Mouse (Mus musculus): ENCODE data around the gene Nfatc3. TPM values are rescaled to one million over a fixed set of nuclear protein-coding genes. Genes with fewer than 3 reads are reported as not detected.

The Nfatc3 gene
- polyA plus RNA-seq, 2 experiments = 7.8 to 27.2 TPM

DNA sequence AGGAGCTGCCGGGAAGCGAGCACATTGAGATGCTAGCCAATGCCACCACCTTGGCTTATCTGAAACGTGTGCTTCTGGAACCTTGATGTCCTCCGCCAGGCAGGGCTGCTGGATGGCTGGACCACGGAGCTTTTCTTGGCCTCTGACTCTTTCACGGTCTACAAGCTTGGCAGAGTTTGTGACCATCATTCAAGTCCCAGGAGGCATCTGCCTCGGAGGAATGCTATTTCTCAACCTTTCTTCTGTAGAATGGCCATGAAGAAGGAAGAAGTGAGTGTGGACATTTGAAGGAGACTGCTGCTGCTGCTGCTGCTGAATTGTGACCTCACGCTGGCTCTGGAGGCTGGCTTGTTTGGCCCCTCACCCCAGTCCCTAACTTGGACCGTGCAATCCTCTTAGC, 104.6 kb downstream of the Nfatc3 start:
- TF ChIP-seq POLR2A (IDR thresholded peaks at IDR 0.05; ENCODE audit: borderline replicate concordance, extremely low read depth, insufficient read depth, insufficient read length) = no peak
- no peak overlapping the region for H3K4me3 ChIP-seq (replicated peaks; ENCODE audit: low read length)
- H3K36me3 ChIP-seq (ENCODE audit: control insufficient read depth, insufficient read depth, low read length) = peaks cover 49% of the 10 kb centered on the region
- no peaks in the 10 kb centered on the region for H3K27me3 ChIP-seq (ENCODE audit: control insufficient read depth, insufficient read depth, low read length)
- H3K4me2 ChIP-seq (replicated peaks; ENCODE audit: low read depth, low read length, severe bottlenecking) = no peak overlapping the region
- H3K4me1 ChIP-seq (ENCODE audit: control insufficient read depth, insufficient read depth, low read length) = no peaks in the 10 kb centered on the region
- no peak overlapping the region for H3K9ac ChIP-seq (ENCODE audit: low read depth, low read length, severe bottlenecking)
- H3K27ac ChIP-seq (replicated peaks; ENCODE audit: low read depth, low read length) = no peak overlapping the region
- 87% methylated on average over 9 of the region's 9 CpGs for WGBS
- DNase-seq (ENCODE audit: low spot score) = no peak
- no peaks in the 10 kb centered on the region for H3K9me3 ChIP-seq (ENCODE audit: control insufficient read depth, low read length)
- no peak for ATAC-seq (ENCODE audit: low FRiP score, low read depth)

DNA sequence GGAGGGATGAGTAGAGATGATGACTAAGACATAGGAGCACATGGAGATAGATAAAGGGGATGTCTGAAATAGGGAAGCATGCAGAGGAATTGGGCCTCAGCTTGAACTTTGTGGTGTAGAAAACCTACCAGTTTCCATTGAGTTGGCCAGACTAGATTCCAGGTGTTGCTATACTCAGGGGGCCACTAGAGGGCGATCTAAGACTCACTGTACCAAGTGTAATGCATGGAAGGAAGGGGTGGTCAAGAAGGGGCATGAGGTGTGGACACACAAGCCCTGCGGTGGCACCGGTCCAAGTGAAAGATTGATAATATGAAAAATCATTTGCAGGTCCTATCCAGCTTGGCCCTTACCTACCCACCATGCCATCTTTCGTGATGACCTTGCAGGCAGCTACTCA, 106.8 kb downstream of the Nfatc3 start:
- Histone ChIP-seq H3K4me2 (replicated peaks; ENCODE audit: low read depth, low read length, severe bottlenecking) (no peak overlapping the region), H3K4me3 (replicated peaks; ENCODE audit: low read length) (no peak overlapping the region), H3K27ac (replicated peaks; ENCODE audit: low read depth, low read length) (no peak overlapping the region), H3K9ac (ENCODE audit: low read depth, low read length, severe bottlenecking) (no peak overlapping the region), H3K4me1 (ENCODE audit: control insufficient read depth, insufficient read depth, low read length) (peaks cover 10% of the 10 kb centered on the region), H3K9me3 (ENCODE audit: control insufficient read depth, low read length) (no peaks in the 10 kb centered on the region), H3K27me3 (ENCODE audit: control insufficient read depth, insufficient read depth, low read length) (no peaks in the 10 kb centered on the region), H3K36me3 (ENCODE audit: control insufficient read depth, insufficient read depth, low read length) (peaks cover 41% of the 10 kb centered on the region)
- 47% methylated on average over 4 of the region's 4 CpGs for WGBS
- no peak for TF ChIP-seq POLR2A (IDR thresholded peaks at IDR 0.05; ENCODE audit: borderline replicate concordance, extremely low read depth, insufficient read depth, insufficient read length)
- DNase-seq (ENCODE audit: low spot score) = peak; percentile 77
- no peak for ATAC-seq (ENCODE audit: low FRiP score, low read depth)

DNA sequence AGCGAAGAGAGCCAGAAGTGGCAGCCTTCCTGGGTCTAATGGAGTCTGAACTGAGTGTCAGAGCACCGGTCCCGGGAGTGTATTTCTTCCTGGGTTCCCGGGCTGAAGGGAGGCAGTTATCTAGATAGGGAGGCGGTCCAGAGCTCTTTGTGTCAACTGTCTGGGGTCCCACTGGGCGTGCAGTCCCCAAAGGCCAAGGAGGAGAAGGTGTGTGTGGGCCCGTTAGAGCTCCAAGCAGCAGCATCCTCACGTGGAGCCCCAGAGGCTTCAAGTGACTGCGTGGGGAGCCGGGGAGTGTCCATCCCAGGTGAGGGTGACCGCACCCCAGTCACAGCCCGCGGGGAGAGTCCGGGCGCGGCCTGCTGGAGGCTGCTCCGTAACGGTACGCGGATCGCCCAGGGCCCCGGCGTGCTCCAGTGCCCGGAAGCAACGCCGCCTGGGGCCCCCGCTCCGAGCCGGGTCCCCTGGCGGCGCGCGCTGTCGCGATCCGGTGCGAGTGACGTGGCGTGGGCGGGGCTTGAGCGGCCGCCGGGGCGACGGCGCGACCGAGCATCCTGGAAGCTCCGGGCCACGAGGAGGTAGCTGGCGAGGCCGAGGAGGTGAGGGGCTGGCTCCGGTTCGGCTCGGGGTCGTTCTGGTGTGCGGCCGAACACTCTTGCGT, 109.8 kb downstream of the Nfatc3 start, which contains the start of gene Slc7a6:
TSS of gene Slc7a6 (plus strand) at position 502 of the 661 bp plus-strand sequence.
- H3K36me3 ChIP-seq (ENCODE audit: control insufficient read depth, insufficient read depth, low read length) = peaks cover 10% of the 10 kb centered on the region
- H3K9ac ChIP-seq (ENCODE audit: low read depth, low read length, severe bottlenecking) = peak within 1 kb of the TSS; percentile 82
- peak within 1 kb of the TSS; percentile 80 for H3K4me3 ChIP-seq (replicated peaks; ENCODE audit: low read length)
- 1% methylated on average over 49 of the region's 59 CpGs for WGBS
- ATAC-seq (ENCODE audit: low FRiP score, low read depth) = peak; percentile 82
- H3K27ac ChIP-seq (replicated peaks; ENCODE audit: low read depth, low read length) = peak within 1 kb of the TSS; percentile 91
- no peaks in the 10 kb centered on the region for H3K9me3 ChIP-seq (ENCODE audit: control insufficient read depth, low read length)
- H3K4me2 ChIP-seq (replicated peaks; ENCODE audit: low read depth, low read length, severe bottlenecking) = peak within 1 kb of the TSS; percentile 93
- peak; percentile 79; the same call in 1 of the 2 replicates for TF ChIP-seq POLR2A (IDR thresholded peaks at IDR 0.05; ENCODE audit: borderline replicate concordance, extremely low read depth, insufficient read depth, insufficient read length)
- DNase-seq (ENCODE audit: low spot score) = peak; percentile 53
- peaks cover 10% of the 10 kb centered on the region for H3K4me1 ChIP-seq (ENCODE audit: control insufficient read depth, insufficient read depth, low read length)
- H3K27me3 ChIP-seq (ENCODE audit: control insufficient read depth, insufficient read depth, low read length) = no peaks in the 10 kb centered on the region

DNA sequence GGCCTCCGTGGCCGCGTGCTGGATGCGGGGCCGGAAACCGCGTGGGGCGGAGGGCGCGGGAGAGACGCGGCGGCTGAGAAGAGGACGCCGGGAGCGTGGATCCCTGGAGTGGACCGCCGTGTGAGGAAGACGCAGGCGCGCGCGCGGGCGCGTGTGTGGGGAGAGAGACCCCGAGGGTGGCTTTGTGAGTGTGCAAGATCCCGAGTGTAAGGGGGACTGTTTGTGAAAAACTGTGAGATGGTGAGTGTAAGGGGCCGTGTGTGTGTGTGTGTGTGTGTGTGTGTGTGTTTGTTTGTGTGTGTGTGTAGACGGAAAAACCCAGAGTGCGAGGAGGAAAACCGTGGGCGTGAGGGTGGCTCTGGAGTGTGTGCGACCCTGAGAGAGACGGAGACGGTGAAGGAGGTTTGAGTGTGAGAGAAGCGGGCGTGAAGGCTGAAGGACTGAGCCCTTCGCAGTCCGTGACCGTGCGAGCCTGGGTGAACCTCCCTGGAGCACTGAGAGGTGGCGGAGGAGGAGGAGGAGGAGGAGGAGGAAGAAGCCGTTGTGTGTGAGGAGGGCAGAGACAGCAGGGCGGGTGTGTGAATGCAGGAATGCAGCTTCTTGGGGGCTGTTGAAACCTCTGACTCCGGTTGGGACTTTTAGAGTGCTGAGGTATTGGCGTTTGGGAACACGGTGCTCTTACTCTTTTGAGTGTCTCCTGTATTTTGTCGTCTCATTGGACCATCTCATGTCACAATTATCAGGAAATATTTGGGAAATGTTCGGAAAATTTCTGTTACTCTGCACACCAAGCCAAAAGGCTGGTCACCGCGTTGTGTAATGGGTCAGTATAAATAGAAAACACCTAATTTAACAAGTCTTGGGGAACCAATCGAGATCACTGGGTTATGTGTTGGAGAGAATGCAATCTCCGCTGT, 110.6 kb downstream of the Nfatc3 start:
- ATAC-seq (ENCODE audit: low FRiP score, low read depth) (peak; percentile 82), DNase-seq (ENCODE audit: low spot score) (peak; percentile 29)
- peaks cover 10% of the 10 kb centered on the region for H3K4me1 ChIP-seq (ENCODE audit: control insufficient read depth, insufficient read depth, low read length)
- H3K4me2 ChIP-seq (replicated peaks; ENCODE audit: low read depth, low read length, severe bottlenecking) = peak overlapping the region; percentile 93
- no peaks in the 10 kb centered on the region for H3K27me3 ChIP-seq (ENCODE audit: control insufficient read depth, insufficient read depth, low read length)
- peaks cover 3% of the 10 kb centered on the region; the same call in 1 of the 2 replicates for H3K36me3 ChIP-seq (ENCODE audit: control insufficient read depth, insufficient read depth, low read length)
- no peaks in the 10 kb centered on the region for H3K9me3 ChIP-seq (ENCODE audit: control insufficient read depth, low read length)
- peak overlapping the region; percentile 91 for H3K27ac ChIP-seq (replicated peaks; ENCODE audit: low read depth, low read length)
- no peak; the same call in 1 of the 2 replicates for TF ChIP-seq POLR2A (IDR thresholded peaks at IDR 0.05; ENCODE audit: borderline replicate concordance, extremely low read depth, insufficient read depth, insufficient read length)
- peak overlapping the region; percentile 80 for H3K4me3 ChIP-seq (replicated peaks; ENCODE audit: low read length)
- peak overlapping the region; percentile 82 for H3K9ac ChIP-seq (ENCODE audit: low read depth, low read length, severe bottlenecking)
- under 1% methylated on average over 53 of the region's 54 CpGs for WGBS

GRCm38 (mm10) chr8:106169934-106170480, 111.4 kb downstream of the Nfatc3 start:
- H3K27me3 ChIP-seq (ENCODE audit: control insufficient read depth, insufficient read depth, low read length) = no peaks in the 10 kb centered on the region
- no peaks in the 10 kb centered on the region for H3K9me3 ChIP-seq (ENCODE audit: control insufficient read depth, low read length)
- H3K4me2 ChIP-seq (replicated peaks; ENCODE audit: low read depth, low read length, severe bottlenecking) = peak overlapping the region; percentile 93
- no peak overlapping the region for H3K27ac ChIP-seq (replicated peaks; ENCODE audit: low read depth, low read length)
- peaks cover 10% of the 10 kb centered on the region for H3K4me1 ChIP-seq (ENCODE audit: control insufficient read depth, insufficient read depth, low read length)
- 24% methylated on average over 6 of the region's 6 CpGs for WGBS
- peak overlapping the region; percentile 82 for H3K9ac ChIP-seq (ENCODE audit: low read depth, low read length, severe bottlenecking)
- no peak for ATAC-seq (ENCODE audit: low FRiP score, low read depth)
- H3K36me3 ChIP-seq (ENCODE audit: control insufficient read depth, insufficient read depth, low read length) = no peaks in the 10 kb centered on the region
- H3K4me3 ChIP-seq (replicated peaks; ENCODE audit: low read length) = peak overlapping the region; percentile 80
- TF ChIP-seq POLR2A (IDR thresholded peaks at IDR 0.05; ENCODE audit: borderline replicate concordance, extremely low read depth, insufficient read depth, insufficient read length) = no peak
- DNase-seq (ENCODE audit: low spot score) = no peak

All from limb, embryonic 14.5 days (tissue).